Mouse (Mus musculus) left cerebral cortex, postnatal 14 days (tissue): ENCODE data around the gene Aars. TPM values are rescaled to one million over a fixed set of nuclear protein-coding genes. Genes with fewer than 3 reads are reported as not detected.
"Not testable (repeated sequence)": the region's sequence is repeated elsewhere in the genome, so short reads cannot be mapped to it uniquely, and the experiment has no call there.

Experiments used
- DNase-seq, 2 experiments: peaks; one replicate each; pipeline ENCODE4 v3.0.0; 2021 to 2022; ENCODE audit warnings: low spot score in 2 of 2, mixed read lengths in 1 of 2
- intact Hi-C: fragments of 180-260 bp; cut with DNase I; formaldehyde crosslinking; loops from one replicate; pipeline ENCODE4 v1.15.1; 2025
- microRNA-seq, 2 experiments: library from miRNA; unstranded; fragments of <30 nt; microRNA quantifications; one replicate each; pipeline ENCODE4 v1.2.0; 2022
- total RNA-seq, 2 experiments: library from RNA; stranded (reverse); gene quantifications; 2 replicates each; pipeline ENCODE4 v1.2.3; 2021

Aars gene
- total RNA-seq, 2 experiments from 2014 or later: 94.1 to 98.8 TPM

DNA sequence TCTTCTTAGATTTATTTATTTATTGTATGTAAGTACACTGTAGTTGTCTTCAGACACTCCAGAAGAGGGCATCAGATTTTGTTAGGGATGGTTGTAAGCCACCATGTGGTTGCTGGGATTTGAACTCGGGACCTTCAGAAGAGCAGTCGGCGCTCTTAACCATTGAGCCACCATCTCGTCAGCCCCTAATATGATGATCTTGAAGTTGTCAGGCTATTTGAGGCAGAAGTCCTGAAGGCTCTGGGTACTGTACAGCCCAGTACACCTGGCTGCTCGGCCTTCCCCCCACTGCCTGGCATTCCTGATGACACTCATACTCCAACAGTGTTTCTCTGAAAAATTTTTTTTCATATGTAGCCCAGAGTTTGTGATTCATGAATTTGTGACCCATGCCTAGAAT lies 51.0 kb downstream of the Aars start:
- intact Hi-C loops, DNase-seq: not testable (repeated sequence)

DNA sequence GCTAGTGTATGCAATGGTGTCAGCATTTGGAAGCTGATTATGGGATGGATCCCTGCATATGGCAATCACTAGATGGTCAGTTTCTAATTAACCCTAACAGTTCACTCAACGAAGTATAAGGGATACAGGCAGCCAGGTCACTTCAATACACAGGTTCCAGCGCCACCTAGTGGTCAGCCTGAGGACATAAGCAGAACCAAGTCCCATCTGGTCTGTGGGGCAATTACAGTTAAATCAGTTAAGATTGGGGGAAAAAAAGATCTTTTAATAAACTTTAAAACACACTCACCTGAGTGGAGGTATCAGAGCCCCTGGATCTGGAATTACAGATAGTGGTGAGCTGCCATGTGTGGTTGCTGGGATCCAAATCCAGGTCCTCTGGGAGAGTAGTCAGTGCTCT lies 57.2 kb downstream of the Aars start:
- intact Hi-C loops: loop anchor here (2.0 kb wide), 1 partner anchor 27 kb away; no protein-coding TSS in a partner anchor
- DNase-seq: peak; percentile 60 to 62

DNA sequence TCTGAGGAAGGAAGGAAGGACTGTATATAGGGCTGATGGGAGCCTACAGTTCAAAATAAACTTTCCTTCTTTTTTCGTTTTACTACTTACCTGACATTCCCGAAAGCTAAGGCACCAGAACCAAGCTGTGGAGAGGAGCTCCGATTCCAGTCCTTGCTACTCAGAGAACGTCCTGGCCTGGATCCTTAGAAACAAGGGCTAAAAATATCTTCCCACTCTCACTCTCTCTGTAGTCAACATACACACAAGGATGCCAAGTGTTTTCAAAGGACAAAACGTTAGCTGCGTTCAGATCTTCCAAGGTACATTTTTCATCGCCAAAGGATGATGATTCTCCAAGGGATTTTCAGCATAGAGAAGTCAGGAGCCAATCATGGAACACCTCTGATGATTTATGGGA lies 58.8 kb downstream of the Aars start:
- DNase-seq: peak; percentile 30 to 66
- intact Hi-C loops: loop anchor here (2.0 kb wide), 1 partner anchor 29 kb away; no protein-coding TSS in a partner anchor

DNA sequence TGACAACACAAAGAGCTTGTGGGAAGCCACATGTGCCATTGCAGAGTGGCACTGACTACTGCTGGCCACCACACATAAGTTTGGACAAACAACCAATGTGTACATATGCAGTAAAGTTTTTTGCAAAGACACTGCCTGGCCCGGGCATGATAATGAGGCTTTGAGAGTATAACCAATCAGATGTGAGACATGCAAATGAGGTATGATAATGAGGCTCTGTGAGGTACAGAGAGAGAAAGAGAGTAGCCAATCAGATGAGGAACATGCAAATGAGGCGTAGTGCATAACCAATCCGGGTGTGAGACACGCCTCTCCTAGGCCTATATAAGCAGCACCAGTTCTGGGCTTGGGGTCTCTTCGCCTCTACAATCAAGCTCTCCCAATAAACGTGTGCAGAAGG lies 59.4 kb downstream of the Aars start, which contains the start of gene Clec18a:
Gene Clec18a (minus strand): TSS at position 101 of the 400 bp plus-strand sequence.
- intact Hi-C loops: not testable (repeated sequence)
- peak in 1 of 2 experiments; percentile 19 for DNase-seq

DNA sequence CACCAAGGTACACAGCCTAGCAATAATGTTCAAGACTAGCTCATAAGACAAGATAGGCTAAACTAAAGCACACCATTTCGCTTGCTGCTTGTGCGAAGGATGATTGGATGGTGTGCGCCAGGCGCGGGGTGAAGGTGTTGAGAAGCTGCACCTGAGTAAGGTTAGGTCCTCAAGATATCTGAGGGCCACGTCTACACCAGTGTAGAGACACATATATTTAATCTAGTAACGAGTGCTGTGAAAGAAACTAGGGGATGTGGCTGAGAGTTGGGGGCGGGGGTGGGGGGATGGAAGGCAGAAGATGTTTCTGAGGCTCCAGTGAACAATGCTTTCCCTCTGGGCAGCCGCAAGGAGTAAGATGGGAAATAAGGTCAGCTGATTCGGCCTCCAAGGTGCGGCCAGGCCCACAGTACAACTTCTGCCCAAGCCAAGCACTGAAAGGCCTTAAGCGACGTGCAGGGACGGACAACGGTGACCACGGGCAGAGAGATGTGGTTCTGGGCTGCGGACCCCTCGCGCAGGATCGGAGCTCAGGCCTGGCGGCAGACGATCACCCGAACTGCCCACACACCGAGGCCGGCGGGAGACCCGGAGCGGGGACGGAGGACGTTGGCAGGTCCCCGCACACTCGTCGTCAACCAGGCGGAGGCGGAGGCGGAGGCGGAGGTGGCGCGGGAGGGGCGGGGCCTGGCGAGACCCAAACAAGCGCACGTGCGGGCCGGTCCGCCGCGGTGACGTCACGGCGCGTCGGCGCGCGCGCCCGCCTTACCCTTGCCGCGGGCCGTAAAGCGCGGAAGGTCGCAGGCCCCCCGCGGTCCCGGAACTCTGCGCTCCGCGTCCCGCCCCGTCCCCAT lies 61.1 kb downstream of the Aars start, which contains the start of gene Pdpr:
Gene Pdpr (plus strand): TSS at position 766 of the 854 bp plus-strand sequence.
- peak; percentile 88 to 90 for DNase-seq
- intact Hi-C loops: loop anchor here (2.0 kb wide), 1 partner anchor 51 kb away; no protein-coding TSS in a partner anchor

DNA sequence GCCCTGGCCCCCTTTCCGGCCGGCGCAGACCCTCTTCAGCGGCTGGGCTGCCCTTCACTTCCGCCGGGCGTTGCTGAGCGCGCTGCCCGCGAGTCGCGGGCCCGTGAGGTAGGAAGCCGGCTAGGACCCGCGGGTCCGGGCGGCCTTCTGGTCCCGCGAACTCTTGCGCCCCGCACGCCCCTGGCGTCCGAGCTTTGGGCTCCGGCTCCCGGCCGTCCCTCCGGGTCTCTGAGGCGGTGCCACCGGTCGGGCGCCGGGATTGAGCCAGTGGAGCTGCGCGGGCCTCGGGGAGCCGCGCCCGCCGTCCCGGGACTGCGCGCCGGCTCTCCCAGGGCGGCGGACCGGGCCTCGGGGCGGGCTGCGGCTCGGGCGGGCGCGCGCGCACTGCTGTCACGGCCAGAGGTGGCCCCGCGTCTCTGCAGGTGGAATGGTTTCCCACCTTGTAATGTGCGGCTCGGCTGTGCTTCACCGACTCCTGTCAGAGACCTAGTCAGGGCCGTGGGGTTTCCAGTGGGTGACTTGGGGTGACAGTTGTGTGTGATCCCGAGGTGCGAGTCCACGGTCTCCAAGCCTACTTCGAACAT lies 61.9 kb downstream of the Aars start:
- DNase-seq: not testable (repeated sequence)
- intact Hi-C loops: loop anchor here (2.0 kb wide), 1 partner anchor 50 kb away; no protein-coding TSS in a partner anchor

Small RNAs within 50 kb of the gene (microRNA-seq; reads per million reads assigned to microRNA genes)
- gene Gm24103 (0 reads per million in 2 experiments), gene Mir3473d (0.26 to 1.3 reads per million in 2 experiments)

Other genes starting within 250 kb of the Aars start
- gene Il34, start 227.2 kb upstream of the Aars start, total RNA-seq: 100 to 1,000 TPM in 1 of 2 experiments, 10 to 100 TPM in 1; 98.4 to 107 TPM
- 10 to 100 TPM; 54.8 to 56.2 TPM for gene Cog4, start 186.5 kb upstream of the Aars start, total RNA-seq
- gene Sf3b3, start 186.4 kb upstream of the Aars start, total RNA-seq: 10 to 100 TPM; 53.9 to 54.6 TPM
- gene Fuk, start 130.7 kb upstream of the Aars start, total RNA-seq: 10 to 100 TPM; 15.6 to 16.9 TPM
- 10 to 100 TPM; 84.6 to 88.4 TPM for gene St3gal2, start 113.2 kb upstream of the Aars start, total RNA-seq
- gene Ddx19a, start 35.3 kb upstream of the Aars start, total RNA-seq: 10 to 100 TPM; 31.7 to 32.6 TPM
- 10 to 100 TPM; 28.9 to 29.0 TPM for gene Ddx19b, start 1.4 kb upstream of the Aars start, total RNA-seq
- not detected for gene Exosc6, start 23.2 kb downstream of the Aars start, total RNA-seq
- 1 to 10 TPM in 1 of 2 experiments, under 1 TPM in 1; 0.75 to 1.2 TPM for gene Clec18a, start 59.3 kb downstream of the Aars start, total RNA-seq
- 10 to 100 TPM; 31.6 to 32.1 TPM for gene Pdpr, start 61.5 kb downstream of the Aars start, total RNA-seq
- 100 to 1,000 TPM; 143 to 144 TPM for gene Glg1, start 226.1 kb downstream of the Aars start, total RNA-seq